Mouse (Mus musculus): ENCODE results near the gene Os9.

The Os9 gene

GRCm38 (mm10) chr10:127114408-127114807 is 6.5 kb downstream of the Os9 start:
- DNase-seq: no peak

- no peak for DNase-seq
Measured at GRCm38 (mm10) chr10:127111001-127111887, 9.7 kb downstream of the Os9 start.

- no peak for DNase-seq
Measured at GRCm38 (mm10) chr10:127108262-127108583, 12.7 kb downstream of the Os9 start.

GRCm38 (mm10) chr10:127107563-127108261 is 13.2 kb downstream of the Os9 start:
- DNase-seq: no peak

- no peak for DNase-seq
Measured at GRCm38 (mm10) chr10:127103631-127104030, 17.3 kb downstream of the Os9 start.

GRCm38 (mm10) chr10:127101151-127101550 is 19.8 kb downstream of the Os9 start:
- no peak for DNase-seq

- no peak for DNase-seq
Measured at GRCm38 (mm10) chr10:127100414-127100813, 20.5 kb downstream of the Os9 start.

GRCm38 (mm10) chr10:127099868-127100267 is 21.1 kb downstream of the Os9 start:
- no peak for DNase-seq

GRCm38 (mm10) chr10:127099191-127099590 is 21.7 kb downstream of the Os9 start:
- no peak for DNase-seq

GRCm38 (mm10) chr10:127098514-127098913 is 22.4 kb downstream of the Os9 start:
- no peak for DNase-seq

GRCm38 (mm10) chr10:127094382-127094802 is 26.5 kb downstream of the Os9 start:
- peak; percentile 41 for DNase-seq

- no peak for DNase-seq
Measured at GRCm38 (mm10) chr10:127092742-127093141, 28.2 kb downstream of the Os9 start.

- DNase-seq: peak; percentile 35
Measured at GRCm38 (mm10) chr10:127091507-127092396, 29.2 kb downstream of the Os9 start.

GRCm38 (mm10) chr10:127090560-127091411 is 30.1 kb downstream of the Os9 start:
- peak; percentile 79 for DNase-seq

GRCm38 (mm10) chr10:127085633-127086032 is 35.3 kb downstream of the Os9 start:
- no peak for DNase-seq

- DNase-seq: no peak
Measured at GRCm38 (mm10) chr10:127085052-127085451, 35.9 kb downstream of the Os9 start.

- DNase-seq: no peak
Measured at GRCm38 (mm10) chr10:127083915-127084306, 37.0 kb downstream of the Os9 start.

GRCm38 (mm10) chr10:127083292-127083914 is 37.5 kb downstream of the Os9 start:
- DNase-seq: no peak

- no peak for DNase-seq
Measured at GRCm38 (mm10) chr10:127081996-127082620, 38.8 kb downstream of the Os9 start.

GRCm38 (mm10) chr10:127080901-127081780 is 39.8 kb downstream of the Os9 start:
- DNase-seq: no peak
